ENCODE assay signal across 27 mouse cellular contexts in genomic region chr11:29300517-29300916, GRCm38 (mm10). TPM values are rescaled to one million over a fixed set of nuclear protein-coding genes. Genes with fewer than 3 reads are reported as not detected.
DNase-seq lines count a peak whose midpoint lies in the region; ATAC-seq and TF ChIP-seq lines count a peak whose summit lies in the region.
"Had no signal": no experiment of that assay in that cellular context is flagged by ENCODE, and none has a peak within 500 bp of the region (broad histone marks: within the 10 kb centered on the region; RNA-seq: fewer than 3 reads in every experiment).

No protein-coding gene starts in this region.

- H3K27me3 ChIP-seq in forebrain, embryonic 13.5 days = no peaks in the 10 kb centered on the region
- no peaks in the 10 kb centered on the region for H3K27me3 ChIP-seq in forebrain, embryonic 11.5 days (ENCODE audit: control insufficient read depth, insufficient read depth, low read length)
- no peaks in the 10 kb centered on the region for H3K27me3 ChIP-seq in forebrain, embryonic 16.5 days (replicated peaks; ENCODE audit: control insufficient read depth, insufficient read depth, low read length)
- H3K27me3 ChIP-seq in cerebellum, adult 2 months (ENCODE audit: control insufficient read depth, insufficient read depth, low read length) = no peaks in the 10 kb centered on the region
- H3K27me3 ChIP-seq: embryonic facial prominence, embryonic 12.5 days; embryonic facial prominence, embryonic 15.5 days; heart, embryonic 12.5 days; heart, embryonic 15.5 days; hindbrain, embryonic 13.5 days; intestine, embryonic 15.5 days had no signal

- WGBS in forebrain, embryonic 13.5 days = 39% methylated on average over 2 of the region's 2 CpGs
- 44% methylated on average over 2 of the region's 2 CpGs for WGBS in forebrain, embryonic 11.5 days
- 25% methylated on average over 2 of the region's 2 CpGs for WGBS in forebrain, embryonic 16.5 days
- 27% methylated on average over 2 of the region's 2 CpGs for WGBS in cerebellum, adult 2 months

- H3K36me3 ChIP-seq in forebrain, embryonic 13.5 days (ENCODE audit: poor library complexity, severe bottlenecking) = no peaks in the 10 kb centered on the region
- no peaks in the 10 kb centered on the region for H3K36me3 ChIP-seq in forebrain, embryonic 11.5 days (ENCODE audit: control insufficient read depth, insufficient read depth, low read length)
- no peaks in the 10 kb centered on the region for H3K36me3 ChIP-seq in forebrain, embryonic 16.5 days (ENCODE audit: control insufficient read depth, insufficient read depth)
- H3K36me3 ChIP-seq: embryonic facial prominence, embryonic 12.5 days; embryonic facial prominence, embryonic 15.5 days; heart, embryonic 12.5 days; heart, embryonic 15.5 days; hindbrain, embryonic 10.5 days; hindbrain, embryonic 13.5 days; intestine, embryonic 15.5 days had no signal

- TF ChIP-seq CTCF in cerebellum, adult 2 months (IDR thresholded peaks at IDR 0.05; ENCODE audit: borderline replicate concordance, insufficient read depth, low read depth, low read length) = no peak

- no peak overlapping the region for H3K27ac ChIP-seq in forebrain, embryonic 13.5 days
- no peak overlapping the region for H3K27ac ChIP-seq in forebrain, embryonic 11.5 days (ENCODE audit: low read depth, low read length)
- H3K27ac ChIP-seq in forebrain, embryonic 16.5 days (ENCODE audit: low read length) = no peak overlapping the region
- no peak overlapping the region for H3K27ac ChIP-seq in cerebellum, adult 2 months (ENCODE audit: insufficient read depth, low read length)
- H3K27ac ChIP-seq: embryonic facial prominence, embryonic 12.5 days; embryonic facial prominence, embryonic 15.5 days; heart, embryonic 15.5 days; hindbrain, embryonic 10.5 days; hindbrain, embryonic 13.5 days; intestine, embryonic 15.5 days had no signal

- no peak overlapping the region for H3K4me2 ChIP-seq in forebrain, embryonic 13.5 days
- H3K4me2 ChIP-seq in forebrain, embryonic 11.5 days (ENCODE audit: low read depth, low read length, severe bottlenecking) = no peak overlapping the region
- no peak overlapping the region for H3K4me2 ChIP-seq in forebrain, embryonic 16.5 days (ENCODE audit: low read length)
- H3K4me2 ChIP-seq: embryonic facial prominence, embryonic 12.5 days; embryonic facial prominence, embryonic 15.5 days; heart, embryonic 12.5 days; heart, embryonic 15.5 days; hindbrain, embryonic 13.5 days; intestine, embryonic 15.5 days had no signal

- ATAC-seq in forebrain, embryonic 13.5 days = 0 out of 2 replicates have a peak, but pooled peaks have one; percentile 36
- ATAC-seq in forebrain, embryonic 11.5 days (replicated peaks; ENCODE audit: low FRiP score) = no peak
- ATAC-seq in forebrain, embryonic 16.5 days = peak; percentile 64
- no peak for ATAC-seq in cerebellum, adult (ENCODE audit: insufficient number of reproducible peaks, low FRiP score, low TSS enrichment)
- ATAC-seq: hindbrain, embryonic 16.5 days; intestine, embryonic 15.5 days; Patski had no signal

- DNase-seq in forebrain, embryonic 11.5 days (ENCODE audit: low spot score) = no peak
- DNase-seq in frontal cortex, postnatal 10 days (ENCODE audit: low spot score in 2 of 2) = peak; percentile 6 to 7
- DNase-seq in frontal cortex, postnatal 14 days (ENCODE audit: low spot score in 2 of 2) = no peak
- peak; percentile 19 for DNase-seq in Muller cell, postnatal 12 days (ENCODE audit: inconsistent ontology term)
- DNase-seq in cerebellum, adult 2 months = no peak
- DNase-seq: adrenal gland, postnatal 10 days; adrenal gland, postnatal 36 days; cerebellum, adult 18-20 months; cerebellum, adult 9-11 months; cerebellum, postnatal 25 days; gastrocnemius, postnatal 25 days; heart, adult 18-20 months; heart, postnatal 10 days; heart, postnatal 36 days; kidney, adult 11 months had no signal

- no peak overlapping the region for H3K9ac ChIP-seq in forebrain, embryonic 13.5 days
- no peak overlapping the region for H3K9ac ChIP-seq in forebrain, embryonic 11.5 days (ENCODE audit: low read length)
- no peak overlapping the region for H3K9ac ChIP-seq in forebrain, embryonic 16.5 days (replicated peaks; ENCODE audit: low read depth, low read length)
- H3K9ac ChIP-seq: embryonic facial prominence, embryonic 12.5 days; embryonic facial prominence, embryonic 15.5 days; heart, embryonic 12.5 days; heart, embryonic 15.5 days; hindbrain, embryonic 13.5 days; intestine, embryonic 15.5 days had no signal

- no peak for TF ChIP-seq POLR2A in cerebellum, adult 2 months (IDR thresholded peaks at IDR 0.05; ENCODE audit: borderline replicate concordance, insufficient read depth, low read length)

- H3K9me3 ChIP-seq in forebrain, embryonic 13.5 days (replicated peaks) = no peaks in the 10 kb centered on the region
- no peaks in the 10 kb centered on the region for H3K9me3 ChIP-seq in forebrain, embryonic 11.5 days (ENCODE audit: control insufficient read depth, low read length)
- no peaks in the 10 kb centered on the region for H3K9me3 ChIP-seq in forebrain, embryonic 16.5 days (ENCODE audit: control insufficient read depth, low read length)
- H3K9me3 ChIP-seq: embryonic facial prominence, embryonic 12.5 days; embryonic facial prominence, embryonic 15.5 days; heart, embryonic 12.5 days; heart, embryonic 15.5 days; hindbrain, embryonic 10.5 days; hindbrain, embryonic 13.5 days; intestine, embryonic 15.5 days had no signal

- no peaks in the 10 kb centered on the region for H3K4me1 ChIP-seq in forebrain, embryonic 13.5 days
- no peaks in the 10 kb centered on the region for H3K4me1 ChIP-seq in forebrain, embryonic 11.5 days (replicated peaks; ENCODE audit: control insufficient read depth, insufficient read depth, low read length)
- peaks cover 5% of the 10 kb centered on the region; the same call in 1 of the 2 replicates for H3K4me1 ChIP-seq in forebrain, embryonic 16.5 days (replicated peaks; ENCODE audit: control insufficient read depth, insufficient read depth, low read length)
- H3K4me1 ChIP-seq in cerebellum, adult 2 months (ENCODE audit: control insufficient read depth, insufficient read depth, low read length) = no peaks in the 10 kb centered on the region
- H3K4me1 ChIP-seq: embryonic facial prominence, embryonic 12.5 days; embryonic facial prominence, embryonic 15.5 days; heart, embryonic 12.5 days; heart, embryonic 15.5 days; hindbrain, embryonic 10.5 days; hindbrain, embryonic 13.5 days; intestine, embryonic 15.5 days had no signal

- no peak overlapping the region for H3K4me3 ChIP-seq in forebrain, embryonic 13.5 days
- H3K4me3 ChIP-seq in forebrain, embryonic 11.5 days (ENCODE audit: low read depth, low read length) = no peak overlapping the region
- no peak overlapping the region for H3K4me3 ChIP-seq in forebrain, embryonic 16.5 days (replicated peaks; ENCODE audit: low read length)
- no peak overlapping the region for H3K4me3 ChIP-seq in cerebellum, adult 2 months (replicated peaks; ENCODE audit: insufficient read depth, low read depth, low read length)
- H3K4me3 ChIP-seq: embryonic facial prominence, embryonic 12.5 days; embryonic facial prominence, embryonic 15.5 days; heart, embryonic 12.5 days; heart, embryonic 15.5 days; hindbrain, embryonic 10.5 days; hindbrain, embryonic 13.5 days; intestine, embryonic 15.5 days had no signal

RNA-seq across cellular contexts. Expression of gene Cfap36, which starts 53.3 kb away (rescaled TPM):
- 93.4 and 95.9 TPM in 2 replicates for polyA plus RNA-seq in forebrain, embryonic 13.5 days (2015; fragmentation: Nextera tagmentation; extraction: Ambion mirVana)
- polyA plus RNA-seq in forebrain, embryonic 11.5 days (2014; fragmentation: Nextera tagmentation; extraction: Ambion mirVana) = 67.3 and 71.8 TPM in 2 replicates
- 93.3 and 111 TPM in 2 replicates for polyA plus RNA-seq in forebrain, embryonic 16.5 days (2015; fragmentation: Nextera tagmentation; extraction: Ambion mirVana)
- 72.1 and 83.7 TPM in 2 replicates for polyA plus RNA-seq in cerebellum, adult 2 months (2012; rRNA removed)

Comparison
In these comparisons a context has a peak if more than half of its experiments do, and no peak if none do; other contexts are left out.
1. ATAC-seq: peak in forebrain, embryonic 13.5 days (single experiment) and forebrain, embryonic 16.5 days (single experiment); none in forebrain, embryonic 11.5 days (single experiment) and cerebellum, adult (single experiment).
2. DNase-seq: peak in frontal cortex, postnatal 10 days (2 of 2) and Muller cell, postnatal 12 days (single experiment); none in forebrain, embryonic 11.5 days (single experiment), frontal cortex, postnatal 14 days (0 of 2) and cerebellum, adult 2 months (0 of 2).